Mouse (Mus musculus) E14TG2a.4 (cell line): ENCODE measurements around the gene Fat2.

ENCODE experiments used
- CTCF ChIP-seq: conservative IDR thresholded peaks from 2 replicates; pipeline ENCODE4 v1.5.1; 2014; ENCODE audit warnings: low read length
- NANOG ChIP-seq: IDR thresholded peaks from 2 replicates; pipeline ENCODE4 v1.6.1; 2014; ENCODE audit warnings: borderline replicate concordance, low read length, mixed read lengths
- POU5F1 ChIP-seq: IDR thresholded peaks from 2 replicates; pipeline ENCODE4 v1.6.1; 2014; ENCODE audit warnings: low read length, borderline replicate concordance

- TF ChIP-seq CTCF: no peak
- TF ChIP-seq POU5F1: no peak
- no peak for TF ChIP-seq NANOG
Measured at GRCm38 (mm10) chr11:55209032-55209431, 127.3 kb downstream of the Fat2 start.
